Mouse (Mus musculus) adrenal gland, postnatal 4 days (tissue): ENCODE results near the gene Dynlt1f. TPM values are rescaled to one million over a fixed set of nuclear protein-coding genes. Genes with fewer than 3 reads are reported as not detected.
"Not testable (repeated sequence)": the region's sequence is repeated elsewhere in the genome, so short reads cannot be mapped to it uniquely, and the experiment has no call there.

ENCODE experiments used
- DNase-seq, 2 experiments: peaks; one replicate each; pipeline ENCODE4 v3.0.0; 2021 to 2022; ENCODE audit warnings: low spot score in 2 of 2, mixed read lengths in 2 of 2
- total RNA-seq, 2 experiments: library from RNA; stranded (reverse); gene quantifications; 2 replicates each; pipeline ENCODE4 v1.2.3; 2021

Gene Dynlt1f
- total RNA-seq, 2 experiments from 2014 or later: 215 to 228 TPM

DNA sequence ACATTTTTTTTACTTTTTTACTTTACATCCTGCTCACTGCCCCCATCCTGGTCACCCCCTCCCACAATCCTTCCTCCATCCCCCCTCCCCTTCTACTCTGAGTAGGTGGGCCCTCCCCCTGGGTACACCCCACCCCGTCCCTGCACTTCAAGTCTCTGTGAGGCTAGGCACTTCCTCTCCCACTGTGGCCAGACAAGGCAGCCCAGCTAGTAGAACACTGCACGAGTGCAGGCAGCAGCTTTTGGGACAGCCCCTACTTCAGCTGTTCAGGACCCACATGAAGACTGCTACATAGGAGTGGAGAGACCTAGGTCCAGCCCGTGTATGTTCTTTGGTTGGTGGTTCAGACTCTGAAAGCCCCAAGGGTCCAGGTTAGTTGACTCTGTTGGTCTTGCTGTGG is 7.1 kb upstream of the Dynlt1f start:
- DNase-seq: not testable (repeated sequence)

- DNase-seq: not testable (repeated sequence)
These were observed 5.6 kb upstream of the Dynlt1f start for GRCm38 (mm10) chr17:6661093-6661816.

DNA sequence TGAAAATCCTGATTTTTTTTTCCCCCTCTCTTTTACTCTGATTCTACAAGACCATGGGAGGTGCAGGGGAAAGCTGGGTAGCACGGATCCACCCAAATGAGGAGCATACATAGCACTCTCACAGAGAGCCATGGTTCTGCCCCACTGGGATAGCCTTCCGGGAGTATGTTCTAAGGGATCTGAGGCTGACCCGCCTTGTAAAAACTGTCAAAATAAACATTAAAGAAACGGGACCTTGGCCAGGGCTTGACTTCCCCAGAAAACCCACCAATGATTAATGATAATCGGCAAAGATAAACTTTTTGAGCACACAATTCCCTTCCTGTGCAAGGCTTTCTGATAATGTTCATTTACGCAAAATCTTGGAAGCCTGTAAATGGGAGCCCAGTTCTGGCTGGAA is 4.9 kb upstream of the Dynlt1f start:
- not testable (repeated sequence) for DNase-seq

DNA sequence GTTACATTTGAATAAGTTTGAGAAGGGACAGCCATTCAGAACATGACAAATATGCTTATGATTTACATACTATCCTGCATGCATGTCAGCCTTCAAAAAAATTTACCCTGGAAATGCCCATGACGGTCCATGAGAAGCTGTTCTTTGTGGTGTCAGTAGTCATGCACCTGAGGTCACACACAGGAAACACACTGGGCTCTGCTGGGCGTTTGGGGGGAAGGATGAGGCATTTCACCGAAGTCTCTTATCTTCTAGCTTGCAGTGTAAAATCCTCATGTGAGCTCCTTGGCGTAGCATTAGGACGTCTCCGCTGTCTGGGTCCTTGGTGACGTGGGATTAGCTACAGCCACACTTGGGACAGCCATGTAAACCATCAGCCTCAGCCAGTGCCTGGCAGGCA is 3.1 kb upstream of the Dynlt1f start, which contains the start of gene Sytl3:
TSS of gene Sytl3 (plus strand) at position 293 of the 400 bp plus-strand sequence.
- DNase-seq: not testable (repeated sequence)

- DNase-seq: not testable (repeated sequence)
These were observed 771 bp upstream of the Dynlt1f start for GRCm38 (mm10) chr17:6656471-6656870.

- not testable (repeated sequence) for DNase-seq
These were observed 601 bp downstream of the Dynlt1f start for GRCm38 (mm10) chr17:6655087-6655511.

DNA sequence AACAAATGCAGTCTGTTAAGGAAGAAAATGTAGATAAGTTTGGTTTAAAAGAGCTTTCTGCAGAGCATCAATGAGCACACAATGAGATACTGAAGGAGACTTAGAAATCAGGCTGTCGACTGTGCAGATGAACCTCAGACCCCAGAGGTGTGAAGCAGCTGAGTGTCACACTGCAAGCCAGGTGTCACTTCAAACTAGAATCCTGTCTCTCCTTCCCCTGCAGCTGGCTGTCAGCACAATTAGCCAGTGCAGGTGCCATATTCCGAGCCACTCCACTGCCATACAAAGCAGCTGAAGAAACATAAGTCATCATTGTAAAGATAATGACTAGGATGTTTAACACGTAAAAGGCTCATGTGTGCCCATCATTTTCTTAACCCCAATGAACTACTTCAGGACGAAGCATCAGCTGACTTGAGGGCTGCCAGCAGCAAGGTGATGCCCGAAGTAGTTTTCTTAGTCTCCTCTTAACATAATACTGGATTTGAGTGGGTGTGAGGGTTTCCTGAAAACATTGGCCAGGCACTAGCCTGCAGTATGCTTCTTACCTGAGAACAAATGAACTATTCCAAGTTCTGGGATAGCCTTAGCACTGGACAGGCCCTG is 2.3 kb downstream of the Dynlt1f start:
- not testable (repeated sequence) for DNase-seq

DNA sequence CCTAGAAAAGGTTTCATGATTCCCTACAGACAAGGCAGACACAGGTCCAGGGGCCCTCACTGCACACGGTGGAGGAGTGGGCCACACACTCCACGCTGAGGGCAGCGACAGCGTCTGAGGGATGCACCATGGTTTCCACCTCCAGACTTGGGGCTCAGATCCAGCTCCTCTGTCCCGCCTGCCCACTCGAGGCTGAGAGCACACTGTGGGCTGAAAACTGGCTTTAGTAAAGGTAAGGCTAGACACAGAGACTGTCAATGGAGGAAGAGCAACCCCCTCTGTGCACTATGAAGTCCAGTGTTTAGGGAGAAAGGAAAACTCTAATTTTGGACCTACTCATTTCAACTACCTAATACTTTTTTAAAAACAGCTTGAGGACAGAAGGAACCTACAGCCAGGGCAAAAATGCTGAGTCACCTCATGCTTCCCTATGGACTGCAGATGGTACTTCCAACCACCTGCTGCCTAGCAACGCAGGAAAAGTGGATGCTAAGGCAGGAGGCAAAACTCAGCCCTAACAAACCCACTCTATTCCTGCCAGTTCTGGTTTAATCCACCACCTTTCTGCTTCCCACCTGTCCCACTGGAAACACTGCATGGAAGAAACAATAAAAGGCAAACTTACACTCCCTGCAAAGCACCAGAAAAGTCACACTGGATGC is 4.7 kb downstream of the Dynlt1f start:
- DNase-seq: not testable (repeated sequence)

DNA sequence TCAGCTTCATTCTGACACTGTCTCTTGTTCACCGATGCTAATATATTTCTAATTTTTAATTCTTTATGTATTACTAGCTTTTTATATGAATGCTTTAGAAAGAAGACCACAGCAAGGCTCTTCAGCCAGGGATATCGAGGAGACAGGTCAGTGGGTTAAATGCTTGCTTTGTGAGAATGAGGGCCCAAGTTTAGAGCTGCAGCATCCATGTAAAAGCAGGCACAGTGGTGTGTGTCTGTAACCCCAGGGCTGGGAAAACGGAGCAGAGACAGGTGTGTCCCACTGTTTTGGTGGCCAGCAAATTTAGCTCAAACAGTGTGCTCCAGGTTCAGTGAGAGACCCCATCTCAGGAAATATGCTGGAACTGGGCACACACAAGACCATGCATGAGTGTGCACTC is 8.2 kb downstream of the Dynlt1f start:
- DNase-seq: not testable (repeated sequence)

DNA sequence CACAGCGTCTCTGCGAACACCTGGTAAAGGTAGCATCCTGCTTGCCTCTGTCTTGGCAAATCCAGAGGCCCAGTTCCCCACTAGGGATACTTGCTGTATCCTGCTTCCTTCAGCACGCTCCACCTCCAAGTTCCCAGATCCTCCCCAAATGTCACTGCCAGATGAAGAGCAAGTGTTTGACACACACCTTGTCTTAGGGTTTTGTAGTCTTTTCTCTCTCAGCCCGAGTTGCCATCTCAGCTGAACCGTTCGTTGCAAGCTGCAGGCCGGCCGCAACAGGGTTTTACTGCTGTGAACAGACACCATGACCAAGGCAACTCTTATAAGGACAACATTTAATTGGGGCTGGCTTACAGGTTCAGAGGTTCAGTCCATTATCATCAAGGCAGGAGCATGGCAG is 8.9 kb downstream of the Dynlt1f start:
- not testable (repeated sequence) for DNase-seq

DNA sequence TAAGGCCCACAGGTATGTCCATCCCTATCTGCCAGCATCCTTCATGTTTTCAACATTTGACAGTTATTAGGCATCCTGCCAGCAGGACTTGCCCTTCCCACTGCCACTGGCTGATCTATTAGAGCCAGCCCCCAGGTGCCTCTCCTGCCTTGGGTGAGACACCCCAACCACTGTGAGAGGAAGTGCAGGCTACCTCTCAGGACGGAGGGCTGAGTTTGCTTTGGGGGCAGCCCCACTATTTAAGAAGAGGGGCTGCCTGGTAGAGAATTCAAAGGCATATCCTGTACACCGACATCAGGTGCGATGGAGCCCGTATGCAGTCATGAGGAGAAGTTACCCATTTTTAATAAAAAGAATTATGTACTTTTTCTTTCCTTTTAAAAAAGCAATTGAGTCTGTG is 10.0 kb downstream of the Dynlt1f start:
- DNase-seq: not testable (repeated sequence)

- not testable (repeated sequence) for DNase-seq
These were observed 11.0 kb downstream of the Dynlt1f start for GRCm38 (mm10) chr17:6644673-6645072.

- not testable (repeated sequence) for DNase-seq
These were observed 11.5 kb downstream of the Dynlt1f start for GRCm38 (mm10) chr17:6644210-6644609.

DNA sequence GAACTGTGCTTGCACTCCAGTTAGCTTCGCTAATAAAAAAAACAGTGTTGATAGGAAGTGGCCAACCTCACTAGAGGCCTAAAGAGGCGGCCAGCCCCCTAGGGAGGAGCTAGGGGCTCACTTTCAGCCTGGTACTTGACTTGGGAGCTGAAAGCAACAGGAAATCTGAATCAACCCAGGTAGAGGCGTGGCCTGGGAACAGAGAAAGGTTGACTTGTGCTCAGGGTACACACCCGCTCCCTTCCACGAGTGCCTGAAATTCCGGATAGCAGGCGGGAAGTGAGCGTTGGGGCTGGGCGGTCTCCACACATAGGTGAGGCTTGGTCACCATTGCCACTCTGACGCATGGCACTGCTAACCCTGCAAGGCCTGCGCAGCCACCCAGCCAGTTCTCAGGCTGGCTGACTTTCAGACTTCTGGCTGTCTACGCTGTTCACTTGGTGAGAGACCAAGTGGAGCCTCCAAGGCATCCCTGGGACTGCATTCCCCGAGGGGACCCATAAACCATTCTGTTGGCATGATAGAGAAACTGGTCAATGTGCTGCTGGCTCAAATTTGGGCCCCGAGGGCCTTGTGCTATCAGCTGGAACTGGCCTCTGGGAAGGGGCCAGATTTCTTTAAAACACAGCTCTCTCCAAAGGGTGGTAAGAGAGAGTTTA is 14.8 kb downstream of the Dynlt1f start:
- not testable (repeated sequence) for DNase-seq

DNA sequence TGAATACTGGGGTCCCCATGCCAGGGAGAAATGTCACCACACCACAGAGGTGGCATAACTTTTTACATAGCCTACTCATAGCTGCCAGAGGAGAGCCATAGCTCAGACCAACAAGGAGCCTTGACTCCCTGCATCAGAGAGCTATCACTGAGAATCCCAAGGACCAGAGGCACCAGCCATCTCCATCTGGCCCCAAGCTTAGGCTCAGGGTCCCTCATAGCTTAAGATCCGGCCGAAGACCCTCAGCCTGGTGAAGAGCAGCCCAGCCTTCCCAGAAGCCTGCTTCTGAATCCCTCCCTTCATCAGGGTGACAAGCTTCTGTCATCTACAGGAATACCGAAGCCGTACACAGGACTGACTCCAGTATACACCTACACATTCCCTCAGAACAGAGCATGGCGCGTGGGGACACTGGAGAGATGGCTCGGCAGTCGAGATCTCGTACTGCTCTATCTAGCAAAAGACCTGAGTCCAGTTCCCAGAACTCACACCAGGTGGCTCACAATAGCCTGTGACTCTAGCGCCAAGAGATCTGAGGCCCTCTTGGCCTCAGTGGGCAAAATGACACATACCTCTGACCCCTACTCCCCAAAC is 15.6 kb downstream of the Dynlt1f start:
- DNase-seq: not testable (repeated sequence)

- DNase-seq: not testable (repeated sequence)
These were observed 16.2 kb downstream of the Dynlt1f start for GRCm38 (mm10) chr17:6639486-6639885.

GRCm38 (mm10) chr17:6638444-6638843 is 17.3 kb downstream of the Dynlt1f start:
- DNase-seq: not testable (repeated sequence)

DNA sequence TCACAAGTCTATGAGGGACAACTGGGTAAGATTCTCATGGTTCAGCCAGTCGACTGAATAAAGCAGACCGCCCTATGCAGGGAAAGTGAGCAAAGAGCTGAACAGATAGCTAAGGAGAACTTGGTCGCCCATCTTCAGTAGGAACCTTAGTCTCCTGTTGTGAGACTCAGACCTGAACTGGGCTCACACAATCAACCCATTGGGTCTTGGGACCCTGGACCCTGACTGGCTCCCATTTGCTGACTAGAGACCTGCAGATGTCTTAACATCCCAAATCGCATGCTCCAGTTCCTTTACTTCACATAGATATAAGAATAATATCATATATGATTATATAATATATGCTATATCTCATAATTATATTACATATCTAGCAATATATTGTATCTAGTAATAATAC is 18.3 kb downstream of the Dynlt1f start:
- not testable (repeated sequence) for DNase-seq

GRCm38 (mm10) chr17:6636861-6637260 is 18.8 kb downstream of the Dynlt1f start:
- DNase-seq: no peak

- not testable (repeated sequence) for DNase-seq
These were observed 19.9 kb downstream of the Dynlt1f start for GRCm38 (mm10) chr17:6635781-6636180.

DNA sequence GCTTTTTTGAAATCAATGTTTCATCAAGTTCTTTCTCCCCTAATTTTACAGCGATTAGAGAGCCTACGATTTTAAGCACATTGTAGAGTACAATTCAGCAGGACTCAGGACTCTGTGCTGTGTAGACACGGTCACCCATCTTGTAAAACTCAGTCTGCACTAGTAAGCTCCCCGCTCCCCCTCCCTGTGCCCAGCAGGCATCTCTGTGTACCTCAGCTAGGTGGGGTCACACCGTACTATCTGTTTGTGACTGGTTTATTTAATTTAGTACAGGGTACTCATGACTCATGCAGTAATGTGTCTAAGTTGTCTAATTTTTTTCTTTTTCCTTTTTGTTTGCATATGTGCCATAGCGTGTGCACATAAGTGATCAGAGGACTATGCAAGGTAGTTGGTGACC is 22.9 kb downstream of the Dynlt1f start:
- not testable (repeated sequence) for DNase-seq
